Mouse (Mus musculus) heart, embryonic 11.5 days (tissue): ENCODE data around the gene Sirt2. TPM values are rescaled to one million over a fixed set of nuclear protein-coding genes. Genes with fewer than 3 reads are reported as not detected.

Source experiments
- ATAC-seq: fragments of 200-750 bp; cut with Nextera tagmentation; replicated peaks from 2 replicates; pipeline ENCODE4 v1.8.0; 2017; ENCODE audit warnings: moderate library complexity; ENCODE audit not compliant: insufficient number of reproducible peaks, low FRiP score, low TSS enrichment
- H3K27ac ChIP-seq: fragments of 300-500 bp; sonication (generic); 2 replicates; pipeline ENCODE4 v1.5.1; 2014; ENCODE audit warnings: mild to moderate bottlenecking, low read depth, low read length
- H3K27me3 ChIP-seq: fragments of 300-500 bp; sonication (generic); 2 replicates; pipeline ENCODE4 v1.6.1; 2014; ENCODE audit warnings: mild to moderate bottlenecking, low read length, mixed read lengths; ENCODE audit not compliant: control insufficient read depth, insufficient read depth
- H3K36me3 ChIP-seq: fragments of 300-500 bp; sonication (generic); 2 replicates; pipeline ENCODE4 v1.6.1; 2014; ENCODE audit warnings: mild to moderate bottlenecking, low read length, moderate library complexity, mixed read lengths; ENCODE audit not compliant: control insufficient read depth, insufficient read depth
- H3K4me1 ChIP-seq: fragments of 300-500 bp; sonication (generic); 2 replicates; pipeline ENCODE4 v1.6.1; 2014; ENCODE audit warnings: low read length; ENCODE audit not compliant: control insufficient read depth, insufficient read depth
- H3K4me2 ChIP-seq: fragments of 300-500 bp; sonication (generic); 2 replicates; pipeline ENCODE4 v1.6.1; 2014; ENCODE audit warnings: mild to moderate bottlenecking, moderate library complexity
- H3K4me3 ChIP-seq: fragments of 300-500 bp; sonication (generic); 2 replicates; pipeline ENCODE4 v1.5.1; 2014; ENCODE audit warnings: low read depth, low read length
- H3K9ac ChIP-seq: fragments of 300-500 bp; sonication (generic); 2 replicates; pipeline ENCODE4 v1.6.1; 2014; ENCODE audit warnings: mild to moderate bottlenecking, low read depth, low read length, moderate library complexity
- H3K9me3 ChIP-seq: fragments of 300-500 bp; sonication (generic); replicated peaks from 2 replicates; pipeline ENCODE4 v1.6.1; 2016; ENCODE audit warnings: low read length; ENCODE audit not compliant: control insufficient read depth
- WGBS: fragments of 180-500 bp; shearing (Covaris S2); extraction: QIAGEN DNeasy Blood & Tissue Kit; methylation state at CpG from one replicate; pipeline ENCODE4 v1.1.7; 2014; ENCODE audit not compliant: insufficient replicate concordance; 5-methylcytosine and 5-hydroxymethylcytosine counted together
- polyA plus RNA-seq: library from polyadenylated mRNA; unstranded; fragments of >200 nt; fragmentation: Nextera tagmentation; extraction: Ambion mirVana; gene quantifications from 2 replicates; pipeline ENCODE4 v1.2.1, GENCODE M21; 2014

Gene Sirt2
- polyA plus RNA-seq, 1 experiment from 2014 or later = 52.2 TPM

DNA sequence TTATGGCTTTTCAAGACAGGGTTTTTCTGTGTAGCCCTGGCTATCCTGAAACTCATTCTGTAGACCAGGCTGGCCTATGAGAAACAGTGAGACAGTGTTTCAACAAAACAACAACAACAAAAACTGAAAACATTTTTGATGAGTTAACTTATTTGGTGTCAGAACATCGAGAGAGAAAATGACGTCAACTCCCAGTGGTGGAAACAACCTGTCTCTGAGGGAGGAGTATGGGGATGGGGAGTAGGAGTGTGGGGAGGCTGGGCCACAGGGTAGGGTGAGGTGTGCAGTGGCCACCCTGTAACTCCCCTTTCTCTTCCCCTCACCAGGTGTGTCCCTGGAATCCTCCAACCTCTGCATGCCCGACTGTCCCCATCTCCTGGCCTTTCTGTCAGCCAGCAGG is 28.0 kb downstream of the Sirt2 start:
- no peak for ATAC-seq
- 73% methylated on average over 3 of the region's 3 CpGs for WGBS
- no peaks in the 10 kb centered on the region for H3K27me3 ChIP-seq
- H3K36me3 ChIP-seq = no peaks in the 10 kb centered on the region
- H3K4me1 ChIP-seq = peaks cover 7% of the 10 kb centered on the region; the same call in 1 of the 2 replicates
- H3K27ac ChIP-seq = no peak overlapping the region
- H3K4me3 ChIP-seq = no peak overlapping the region
- H3K4me2 ChIP-seq = no peak overlapping the region
- no peaks in the 10 kb centered on the region for H3K9me3 ChIP-seq
- H3K9ac ChIP-seq = no peak overlapping the region

- no peak for ATAC-seq
- H3K9me3 ChIP-seq = no peaks in the 10 kb centered on the region
- peak overlapping the region; percentile 71; the same call in 1 of the 2 replicates for H3K9ac ChIP-seq
- H3K27ac ChIP-seq = no peak overlapping the region
- 63% methylated on average over 15 of the region's 15 CpGs for WGBS
- peaks cover 7% of the 10 kb centered on the region; the same call in 1 of the 2 replicates for H3K4me1 ChIP-seq
- no peaks in the 10 kb centered on the region for H3K36me3 ChIP-seq
- peak overlapping the region; percentile 64 for H3K4me2 ChIP-seq
- no peaks in the 10 kb centered on the region for H3K27me3 ChIP-seq
- no peak overlapping the region; the same call in 1 of the 2 replicates for H3K4me3 ChIP-seq
These were observed 29.3 kb downstream of the Sirt2 start for GRCm38 (mm10) chr7:28795832-28796231.

DNA sequence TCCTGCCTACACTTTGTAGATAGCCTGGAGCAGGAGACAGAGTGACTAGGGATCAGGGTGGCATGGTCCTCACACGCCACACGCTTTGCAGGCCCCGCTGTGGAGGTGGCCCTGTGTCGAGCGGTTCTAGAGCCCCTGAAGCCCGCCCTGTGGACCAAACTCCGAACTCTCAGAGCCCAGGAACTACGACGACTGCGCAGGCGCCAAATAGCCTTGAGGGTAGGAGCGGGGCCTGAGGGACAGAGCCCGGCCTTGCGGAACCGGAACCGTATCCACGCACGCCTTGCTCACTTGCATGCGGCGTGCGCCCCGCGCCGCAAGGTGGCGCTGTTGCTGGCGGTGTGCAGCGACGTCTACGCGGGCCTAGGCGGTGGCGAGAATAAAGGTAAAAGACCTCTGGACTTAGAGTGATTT is 30.0 kb downstream of the Sirt2 start:
- peak; percentile 63 for ATAC-seq
- peak overlapping the region; percentile 59; the same call in 1 of the 2 replicates for H3K27ac ChIP-seq

DNA sequence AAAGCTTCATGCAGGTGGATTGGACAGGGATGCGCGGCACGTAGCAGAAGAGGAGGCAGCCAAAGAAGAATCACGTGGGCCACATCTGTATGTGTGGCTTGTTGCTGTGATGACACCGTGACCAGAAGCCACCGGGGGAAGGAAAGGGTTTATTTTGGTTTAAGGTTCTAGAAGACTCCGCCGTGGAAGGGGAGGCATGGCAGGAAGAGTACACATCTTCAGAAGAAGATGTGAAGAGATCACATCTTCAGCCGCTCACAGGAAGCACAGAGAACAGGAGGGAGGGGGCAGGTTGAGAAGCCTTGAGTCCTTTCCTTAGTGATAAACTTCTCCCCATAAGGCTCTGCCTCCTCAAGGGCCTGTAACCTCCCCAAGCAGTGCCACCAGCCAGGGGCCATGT is 33.5 kb downstream of the Sirt2 start:
- H3K9ac ChIP-seq = no peak overlapping the region
- WGBS = 86% methylated on average over 9 of the region's 9 CpGs
- H3K4me2 ChIP-seq = no peak overlapping the region
- H3K4me1 ChIP-seq = peaks cover 29% of the 10 kb centered on the region
- no peak overlapping the region for H3K27ac ChIP-seq
- no peaks in the 10 kb centered on the region for H3K9me3 ChIP-seq
- H3K36me3 ChIP-seq = no peaks in the 10 kb centered on the region
- ATAC-seq = no peak
- H3K27me3 ChIP-seq = no peaks in the 10 kb centered on the region
- no peak overlapping the region for H3K4me3 ChIP-seq

More for the DNA sequence above, 30.0 kb downstream of the Sirt2 start:
- H3K27me3 ChIP-seq = no peaks in the 10 kb centered on the region
- no peaks in the 10 kb centered on the region for H3K9me3 ChIP-seq
- peak overlapping the region; percentile 64 for H3K4me2 ChIP-seq
- H3K9ac ChIP-seq = peak overlapping the region; percentile 71; the same call in 1 of the 2 replicates
- no peaks in the 10 kb centered on the region for H3K36me3 ChIP-seq
- H3K4me3 ChIP-seq = peak overlapping the region; percentile 28
- peaks cover 7% of the 10 kb centered on the region; the same call in 1 of the 2 replicates for H3K4me1 ChIP-seq
- WGBS = 15% methylated on average over 32 of the region's 32 CpGs

DNA sequence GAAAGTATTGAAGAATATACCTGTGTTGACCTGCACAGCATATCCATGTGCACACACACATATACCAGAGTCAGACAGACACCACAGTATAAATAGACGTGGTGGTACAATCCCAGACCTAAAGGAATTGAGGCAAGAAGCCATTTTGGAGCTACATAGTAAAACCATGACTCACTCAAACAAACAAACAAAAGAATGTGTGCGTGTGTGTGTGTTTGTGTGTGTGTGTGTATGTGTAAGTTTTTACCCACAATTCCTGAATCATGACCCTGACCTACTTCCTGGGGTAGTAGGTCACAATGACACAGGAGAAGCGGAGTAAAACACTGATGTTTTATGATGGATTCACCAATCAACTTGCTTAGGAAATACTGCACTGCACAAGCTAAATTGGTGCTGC is 34.9 kb downstream of the Sirt2 start:
- 69% methylated on average over 3 of the region's 3 CpGs for WGBS
- H3K9ac ChIP-seq = no peak overlapping the region
- no peak for ATAC-seq
- no peaks in the 10 kb centered on the region for H3K27me3 ChIP-seq
- H3K36me3 ChIP-seq = no peaks in the 10 kb centered on the region
- H3K4me1 ChIP-seq = peaks cover 29% of the 10 kb centered on the region
- no peaks in the 10 kb centered on the region for H3K9me3 ChIP-seq
- H3K4me2 ChIP-seq = no peak overlapping the region
- no peak overlapping the region for H3K4me3 ChIP-seq
- H3K27ac ChIP-seq = no peak overlapping the region

DNA sequence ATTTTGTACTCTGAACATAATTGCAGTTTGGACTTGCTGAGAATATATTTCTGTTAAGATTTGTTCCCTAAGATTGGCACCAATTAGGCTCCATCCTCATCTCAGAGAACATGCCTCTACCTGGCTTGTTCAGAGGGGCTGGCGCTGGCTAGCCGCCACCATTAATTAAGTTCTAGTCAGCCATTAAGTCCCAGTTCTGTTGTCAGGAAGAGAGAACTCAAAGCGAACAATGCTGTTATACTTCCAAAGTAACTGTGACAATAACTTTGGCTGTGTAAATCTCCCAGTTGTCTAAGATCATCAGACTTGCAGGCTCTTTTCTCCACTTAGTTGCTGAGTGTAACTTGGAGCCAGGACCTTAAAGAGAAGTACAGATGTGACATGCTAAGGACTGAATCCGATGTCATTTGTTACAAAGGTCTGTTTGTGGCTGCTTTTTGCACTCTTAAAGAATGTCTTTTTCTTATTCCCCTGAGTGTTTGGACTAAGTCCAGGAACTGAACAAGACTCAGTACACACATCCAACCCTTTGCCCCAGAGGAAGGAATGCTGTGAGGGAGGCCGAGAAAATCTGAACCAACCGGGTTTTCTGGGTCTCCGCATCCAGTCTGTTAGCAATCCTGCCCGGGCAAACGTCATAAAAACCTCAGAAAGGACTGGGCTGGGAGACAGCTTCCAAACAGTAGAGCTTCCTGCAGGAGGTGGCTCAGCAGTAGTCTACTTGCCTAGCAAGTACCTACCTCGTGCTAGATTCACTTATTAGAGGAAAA is 35.6 kb downstream of the Sirt2 start:
- no peak for ATAC-seq
- Histone ChIP-seq H3K4me2 (peak overlapping the region; percentile 44), H3K9me3 (no peaks in the 10 kb centered on the region), H3K27me3 (no peaks in the 10 kb centered on the region), H3K36me3 (no peaks in the 10 kb centered on the region), H3K9ac (peak overlapping the region; percentile 53), H3K4me3 (0 out of 2 replicates have a peak overlapping the region, but pooled peaks have one; percentile 6), H3K4me1 (peaks cover 23% of the 10 kb centered on the region), H3K27ac (peak overlapping the region; percentile 91)
- WGBS = 35% methylated on average over 10 of the region's 10 CpGs

DNA sequence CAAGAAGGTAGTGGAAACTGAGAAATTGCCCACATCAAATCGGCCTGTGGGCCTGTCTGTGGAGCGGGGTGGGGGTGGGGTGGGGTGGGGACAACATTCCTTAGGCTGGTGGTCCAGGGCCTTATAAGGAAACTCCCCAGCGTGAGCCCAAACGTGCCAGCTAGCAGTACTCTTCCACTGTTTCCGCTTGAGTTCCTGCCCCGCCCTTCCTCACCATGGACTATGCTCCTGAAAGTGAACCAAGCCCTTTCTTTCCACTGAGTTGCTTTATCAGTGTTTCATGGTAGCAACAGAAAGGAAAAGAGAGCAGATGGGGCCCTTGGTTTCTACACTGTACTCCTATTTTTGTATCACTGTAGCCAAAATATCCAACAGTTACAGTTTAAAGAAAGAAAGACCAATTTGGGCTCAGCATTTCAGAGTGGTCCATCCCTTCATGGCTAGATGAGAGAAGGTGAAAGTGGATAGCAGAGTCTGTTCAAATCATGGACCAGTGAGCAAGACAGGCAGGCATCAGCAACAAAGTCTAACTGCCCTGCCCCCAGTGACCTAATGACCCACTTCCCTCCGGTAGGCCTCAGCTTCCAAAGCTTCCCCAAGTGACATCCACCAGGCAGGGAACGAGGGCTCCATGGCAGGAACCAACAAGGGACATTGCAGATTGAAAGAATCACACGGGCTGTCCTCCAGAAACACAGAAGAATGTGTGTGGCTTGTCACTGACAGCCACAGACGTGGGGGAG is 36.5 kb downstream of the Sirt2 start:
- Histone ChIP-seq H3K36me3 (no peaks in the 10 kb centered on the region), H3K27me3 (no peaks in the 10 kb centered on the region), H3K4me2 (peak overlapping the region; percentile 44), H3K4me3 (0 out of 2 replicates have a peak overlapping the region, but pooled peaks have one; percentile 6), H3K9me3 (no peaks in the 10 kb centered on the region), H3K9ac (peak overlapping the region; percentile 54; the same call in 1 of the 2 replicates), H3K27ac (peak overlapping the region; percentile 91), H3K4me1 (peaks cover 28% of the 10 kb centered on the region)
- peak; percentile 56; the same call in 1 of the 2 replicates for ATAC-seq
- WGBS = 9% methylated on average over 10 of the region's 10 CpGs

- Histone ChIP-seq H3K9me3 (no peaks in the 10 kb centered on the region), H3K4me1 (peaks cover 32% of the 10 kb centered on the region), H3K4me3 (no peak overlapping the region), H3K27ac (peak overlapping the region; percentile 91), H3K27me3 (no peaks in the 10 kb centered on the region), H3K36me3 (no peaks in the 10 kb centered on the region), H3K9ac (0 out of 2 replicates have a peak overlapping the region, but pooled peaks have one; percentile 54), H3K4me2 (no peak overlapping the region)
- no peak for ATAC-seq
- WGBS = 51% methylated on average over 4 of the region's 4 CpGs
These were observed 37.2 kb downstream of the Sirt2 start for GRCm38 (mm10) chr7:28803756-28804155.
